Mouse (Mus musculus): ENCODE results near the gene Spry2.

DNA sequence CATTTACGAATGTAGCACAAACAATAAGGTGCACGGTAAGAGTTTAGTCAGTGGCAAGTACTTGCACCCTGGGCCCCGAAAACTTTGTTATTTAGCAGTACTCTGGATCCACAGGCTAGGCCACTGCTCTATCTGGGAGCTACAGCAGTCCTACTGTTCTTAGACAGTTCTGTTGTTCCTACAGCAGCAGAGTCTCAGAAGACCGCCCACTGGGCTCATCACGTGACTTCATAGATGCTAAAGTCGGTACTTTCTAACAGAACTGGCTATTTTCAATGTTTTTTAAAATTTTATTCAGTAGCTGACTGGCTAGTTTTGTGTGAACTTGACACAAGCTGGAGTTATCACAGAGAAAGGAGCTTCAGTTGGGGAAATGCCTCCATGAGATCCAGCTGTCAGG is 11.4 kb downstream of the Spry2 start:
- TF ChIP-seq CTCF (IDR thresholded peaks at IDR 0.05; ENCODE audit: borderline replicate concordance, insufficient read depth, low read length) (no peak), POLR2A (IDR thresholded peaks at IDR 0.05; ENCODE audit: low read depth, low read length) (no peak)
